Mouse (Mus musculus): ENCODE data around the gene Olfr1286. TPM values are rescaled to one million over a fixed set of nuclear protein-coding genes. Genes with fewer than 3 reads are reported as not detected.

Gene Olfr1286
- polyA plus RNA-seq (2017; shearing (Covaris generic)): not detected

GRCm38 (mm10) chr2:111422931-111423330, at the start of gene Olfr1286:
Gene Olfr1286 (minus strand): TSS chr2:111423115.

GRCm38 (mm10) chr2:111448842-111449241, 25.9 kb upstream of the Olfr1286 start, which contains the start of gene Olfr1287:
Gene Olfr1287 (plus strand): TSS chr2:111449142.

GRCm38 (mm10) chr2:111375222-111375621, 47.7 kb downstream of the Olfr1286 start, which contains the start of gene Olfr1284:
Gene Olfr1284 (plus strand): TSS chr2:111375522.

Other genes starting within 250 kb of the Olfr1286 start
- not detected for gene 4930430A15Rik, start 193.5 kb downstream of the Olfr1286 start, polyA plus RNA-seq (2017; shearing (Covaris generic))
- not detected for gene Olfr1275, start 187.8 kb downstream of the Olfr1286 start, polyA plus RNA-seq (2017; shearing (Covaris generic))
- not detected for gene Olfr1276, start 168.6 kb downstream of the Olfr1286 start, polyA plus RNA-seq (2017; shearing (Covaris generic))
- gene Olfr1277, start 149.0 kb downstream of the Olfr1286 start, polyA plus RNA-seq (2017; shearing (Covaris generic)): not detected
- gene Olfr1278, start 133.0 kb downstream of the Olfr1286 start, polyA plus RNA-seq (2017; shearing (Covaris generic)): not detected
- not detected for gene Olfr1279, start 122.5 kb downstream of the Olfr1286 start, polyA plus RNA-seq (2017; shearing (Covaris generic))
- gene Olfr1280, start 109.1 kb downstream of the Olfr1286 start, polyA plus RNA-seq (2017; shearing (Covaris generic)): not detected
- not detected for gene Olfr1281, start 96.6 kb downstream of the Olfr1286 start, polyA plus RNA-seq (2017; shearing (Covaris generic))
- not detected for gene Olfr1282, start 87.0 kb downstream of the Olfr1286 start, polyA plus RNA-seq (2017; shearing (Covaris generic))
- gene Olfr1283, start 56.3 kb downstream of the Olfr1286 start, polyA plus RNA-seq (2017; shearing (Covaris generic)): not detected
- gene Olfr1284, start 47.6 kb downstream of the Olfr1286 start, polyA plus RNA-seq (2017; shearing (Covaris generic)): not detected
- gene Olfr1287, start 26.0 kb upstream of the Olfr1286 start, polyA plus RNA-seq (2017; shearing (Covaris generic)): not detected
- not detected for gene Olfr1288, start 51.0 kb upstream of the Olfr1286 start, polyA plus RNA-seq (2017; shearing (Covaris generic))
- not detected for gene Olfr1289, start 57.7 kb upstream of the Olfr1286 start, polyA plus RNA-seq (2017; shearing (Covaris generic))
- gene Olfr1290, start 70.7 kb upstream of the Olfr1286 start, polyA plus RNA-seq (2017; shearing (Covaris generic)): not detected
- gene Olfr1291-ps1, start 74.1 kb upstream of the Olfr1286 start, polyA plus RNA-seq (2017; shearing (Covaris generic)): 0.10 TPM
- gene Olfr1293-ps, start 102.1 kb upstream of the Olfr1286 start, polyA plus RNA-seq (2017; shearing (Covaris generic)): not detected
- gene Olfr1294, start 117.2 kb upstream of the Olfr1286 start, polyA plus RNA-seq (2017; shearing (Covaris generic)): not detected
- not detected for gene Olfr1295, start 146.6 kb upstream of the Olfr1286 start, polyA plus RNA-seq (2017; shearing (Covaris generic))
- not detected for gene Olfr1297, start 203.4 kb upstream of the Olfr1286 start, polyA plus RNA-seq (2017; shearing (Covaris generic))
- gene Olfr1298, start 226.1 kb upstream of the Olfr1286 start, polyA plus RNA-seq (2017; shearing (Covaris generic)): not detected
- not detected for gene Olfr1299, start 238.3 kb upstream of the Olfr1286 start, polyA plus RNA-seq (2017; shearing (Covaris generic))

Data from effector memory CD4-positive, alpha-beta T cell, adult 7 months (primary cell).